Mouse (Mus musculus) c-Kit-negative CD71-positive TER-119-positive erythroid progenitor cells, embryonic 14.5 days (primary cell): ENCODE measurements at regions not wholly inside any gene's neighbourhood (a gene's known extent, or its start where the extent isn't known, plus 50 kb on each side); places are given as distances from the start of the nearest gene placed in this dataset.

Source experiments
- DNase-seq: peaks from one replicate; pipeline ENCODE4 v3.0.0-alpha.2; 2013; ENCODE audit warnings: low read depth, low spot score

DNA sequence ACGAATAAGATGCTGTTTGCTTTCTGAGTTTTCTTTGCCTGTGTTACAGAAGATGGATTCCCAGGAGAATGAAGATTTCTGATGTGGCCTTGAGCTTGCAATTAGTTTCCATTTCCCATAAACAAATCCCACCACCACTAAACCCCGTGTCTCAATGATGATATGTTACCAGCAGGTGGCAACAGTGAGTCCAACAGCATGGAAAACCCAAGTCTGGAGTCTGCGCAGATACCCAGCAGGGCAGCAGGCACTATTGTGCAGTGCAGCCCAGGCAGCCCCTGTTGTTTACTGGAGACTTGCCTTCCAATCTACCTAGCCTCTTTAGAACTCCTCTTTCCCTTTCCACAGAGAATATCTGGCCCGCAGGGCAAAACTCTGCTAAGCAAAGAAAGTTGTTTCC, 62.7 kb downstream of the Bmp2 start:
- peak; percentile 3 for DNase-seq

DNA sequence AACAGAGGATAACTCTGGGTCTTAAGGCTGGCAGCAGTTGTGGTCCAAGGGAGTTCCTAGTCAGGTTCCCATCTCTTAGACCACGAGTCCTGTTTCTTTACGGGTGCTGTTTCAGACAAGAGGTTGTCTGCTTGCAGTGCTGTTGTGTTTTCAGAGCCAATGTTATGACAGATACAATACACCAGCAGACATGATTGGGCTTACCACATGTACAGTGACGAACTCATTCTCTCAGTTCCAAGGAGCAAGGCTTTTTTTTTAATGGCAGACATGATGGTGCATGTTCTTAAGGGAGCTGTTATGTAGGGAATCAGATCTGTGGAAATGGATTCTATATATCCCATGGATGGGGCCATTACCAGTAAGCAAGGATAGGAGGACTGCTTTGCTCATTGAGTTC, 63.3 kb downstream of the Bmp2 start:
- DNase-seq, result no peak

GRCm38 (mm10) chr2:133617317-133617835, 65.4 kb downstream of the Bmp2 start:
- no peak for DNase-seq

DNA sequence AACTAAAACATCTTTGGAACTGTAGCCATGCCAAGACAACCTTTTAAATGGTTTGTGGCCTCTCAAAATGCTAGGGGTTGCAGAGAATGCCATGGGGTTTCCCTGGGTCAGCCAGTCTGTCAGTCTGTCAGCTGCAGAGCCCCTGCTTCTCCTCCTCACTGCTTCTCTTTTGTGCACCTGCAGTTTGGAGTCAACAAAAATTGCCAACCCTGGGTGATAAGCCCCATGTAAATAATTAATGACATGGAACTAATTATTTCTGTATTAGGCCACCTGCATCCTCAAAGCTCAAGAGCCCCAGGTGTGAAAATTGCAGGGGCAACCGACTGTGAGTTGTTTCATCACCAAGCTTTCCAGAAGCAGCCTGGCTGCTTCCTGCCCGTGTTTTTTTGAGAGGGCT, 70.6 kb downstream of the Bmp2 start:
- DNase-seq, result no peak

GRCm38 (mm10) chr2:133625542-133625941, 73.6 kb downstream of the Bmp2 start:
- no peak for DNase-seq

DNA sequence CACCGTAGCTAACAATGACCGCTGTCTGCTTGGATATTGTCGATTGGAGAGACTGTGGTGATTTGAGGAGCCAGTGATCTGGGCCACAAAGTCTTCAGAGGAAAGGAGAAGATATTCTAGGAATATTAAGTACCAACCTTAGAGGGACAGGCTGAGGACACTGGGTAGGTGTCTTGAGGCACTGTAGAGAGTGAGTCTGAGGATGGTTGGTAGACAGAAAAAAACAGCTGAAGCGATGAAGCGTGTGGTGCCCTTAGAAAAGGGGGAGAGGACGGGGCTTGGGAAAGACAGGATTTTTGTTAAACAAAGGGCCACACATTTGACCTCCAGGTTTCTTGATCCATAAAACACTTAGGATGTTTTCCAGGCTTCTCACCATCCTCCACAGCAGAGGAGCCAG, 76.9 kb downstream of the Bmp2 start:
- no peak for DNase-seq

GRCm38 (mm10) chr2:133635434-133635833, 83.5 kb downstream of the Bmp2 start:
- no peak for DNase-seq

GRCm38 (mm10) chr2:133649874-133650481, 98.0 kb downstream of the Bmp2 start:
- DNase-seq, result no peak

DNA sequence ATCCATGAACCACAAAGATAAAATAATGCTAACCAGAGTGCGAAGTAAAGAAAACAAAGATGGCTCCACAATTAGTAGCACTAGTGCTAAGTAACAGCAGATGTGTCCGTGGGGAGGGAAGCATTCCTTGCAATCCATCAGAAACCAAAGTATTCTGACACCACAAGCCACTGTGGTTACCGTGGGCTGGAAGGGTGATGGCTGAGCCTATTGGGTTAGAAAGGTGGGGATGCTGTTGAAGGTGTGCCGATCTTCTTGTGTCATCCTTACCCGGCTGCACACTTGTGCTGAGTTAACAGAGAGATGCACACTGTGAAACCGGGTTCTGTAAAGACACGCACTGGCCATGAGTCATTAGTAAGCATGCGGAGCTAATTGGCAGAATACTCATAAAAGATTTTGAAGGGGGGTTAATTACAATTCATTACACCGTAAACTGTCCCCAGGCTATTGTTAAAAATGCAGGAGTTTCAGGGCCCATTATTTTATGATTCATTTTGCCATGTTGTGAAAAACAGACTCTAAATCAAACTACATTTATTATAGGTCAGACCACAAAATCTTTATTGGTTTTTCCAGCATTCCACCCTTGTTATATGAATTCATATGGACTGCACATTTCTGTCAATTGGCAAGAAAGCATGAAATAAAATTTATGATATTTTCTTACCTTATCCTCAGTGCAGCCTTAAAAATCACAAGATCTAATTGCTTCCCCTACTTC, 114.5 kb downstream of the Bmp2 start:
- DNase-seq, result no peak

DNA sequence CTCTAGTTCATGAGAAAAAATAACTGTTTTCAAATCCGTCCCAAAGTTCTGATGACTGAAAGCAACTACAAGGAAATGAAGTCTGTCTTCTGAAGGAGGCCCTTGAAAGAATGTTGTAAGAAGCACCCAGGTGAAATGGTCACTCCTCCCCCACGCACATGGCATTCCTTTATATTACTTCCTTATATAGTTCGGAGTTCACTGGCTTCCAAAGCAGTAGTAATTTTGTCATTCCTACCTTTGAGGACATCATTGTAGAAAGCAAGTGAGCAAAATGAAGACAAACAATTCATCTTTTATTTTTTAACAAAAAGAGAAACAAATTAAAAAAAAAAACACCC, 115.1 kb downstream of the Bmp2 start:
- no peak for DNase-seq

- DNase-seq, result no peak
Measured at GRCm38 (mm10) chr2:133669821-133670220, 117.9 kb downstream of the Bmp2 start.

DNA sequence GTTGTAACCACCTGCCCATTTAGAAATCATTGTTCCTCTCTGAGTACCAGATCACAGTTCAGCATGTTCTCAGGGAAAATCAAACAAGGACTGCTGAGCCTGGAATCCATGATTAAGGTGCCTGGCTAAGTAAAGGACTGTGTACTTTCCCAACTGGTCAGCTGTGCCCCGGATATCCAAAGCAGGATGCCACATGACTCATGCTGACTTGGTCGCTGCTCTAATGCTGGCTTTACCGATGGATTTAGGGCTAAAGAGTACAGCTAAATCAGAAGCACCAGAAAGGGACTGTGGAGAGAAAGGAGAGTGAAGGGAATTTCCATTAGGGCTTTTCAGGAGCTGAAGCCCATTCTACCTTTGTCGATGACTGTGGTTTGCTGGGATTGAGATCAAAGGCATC, 119.6 kb downstream of the Bmp2 start:
- no peak for DNase-seq

DNA sequence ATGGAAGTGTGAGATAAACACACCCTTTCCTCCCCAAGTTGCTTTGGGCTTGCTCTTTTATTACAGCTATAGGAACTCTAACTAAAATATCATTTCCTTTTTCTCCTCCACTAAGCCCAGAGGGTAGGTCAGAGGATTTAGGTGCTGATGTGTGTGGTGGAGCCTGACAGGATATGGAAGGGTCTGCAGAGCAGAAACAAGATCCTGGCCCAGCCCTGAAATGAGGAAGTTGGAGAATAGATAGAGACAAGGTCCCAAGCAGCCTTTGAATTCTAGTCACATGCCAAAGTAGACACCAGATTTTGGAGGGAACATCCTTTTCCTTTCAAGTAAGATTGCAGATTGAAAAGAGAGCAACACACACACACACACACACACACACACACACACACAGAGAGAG, 132.4 kb downstream of the Bmp2 start:
- no peak for DNase-seq

GRCm38 (mm10) chr2:133688121-133688787, 136.3 kb downstream of the Bmp2 start:
- DNase-seq, result peak; percentile 15

DNA sequence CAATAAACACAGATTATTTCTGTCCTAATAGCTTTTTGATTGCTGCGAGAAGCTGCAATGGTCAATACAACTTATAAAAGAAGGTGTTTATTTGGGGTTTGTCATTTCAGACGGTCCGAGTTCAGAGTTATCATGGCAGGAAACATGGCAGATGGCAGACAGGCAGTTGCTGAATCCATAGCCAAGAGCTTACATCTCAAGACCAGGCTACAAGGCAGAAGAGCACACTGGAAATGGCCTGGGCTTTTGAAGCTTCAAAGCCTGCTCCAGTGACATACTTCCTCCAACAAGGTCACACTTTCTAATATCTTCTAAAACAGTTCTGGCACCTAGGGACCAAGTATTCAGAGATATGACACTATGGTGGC, 136.8 kb downstream of the Bmp2 start:
- no peak for DNase-seq

DNA sequence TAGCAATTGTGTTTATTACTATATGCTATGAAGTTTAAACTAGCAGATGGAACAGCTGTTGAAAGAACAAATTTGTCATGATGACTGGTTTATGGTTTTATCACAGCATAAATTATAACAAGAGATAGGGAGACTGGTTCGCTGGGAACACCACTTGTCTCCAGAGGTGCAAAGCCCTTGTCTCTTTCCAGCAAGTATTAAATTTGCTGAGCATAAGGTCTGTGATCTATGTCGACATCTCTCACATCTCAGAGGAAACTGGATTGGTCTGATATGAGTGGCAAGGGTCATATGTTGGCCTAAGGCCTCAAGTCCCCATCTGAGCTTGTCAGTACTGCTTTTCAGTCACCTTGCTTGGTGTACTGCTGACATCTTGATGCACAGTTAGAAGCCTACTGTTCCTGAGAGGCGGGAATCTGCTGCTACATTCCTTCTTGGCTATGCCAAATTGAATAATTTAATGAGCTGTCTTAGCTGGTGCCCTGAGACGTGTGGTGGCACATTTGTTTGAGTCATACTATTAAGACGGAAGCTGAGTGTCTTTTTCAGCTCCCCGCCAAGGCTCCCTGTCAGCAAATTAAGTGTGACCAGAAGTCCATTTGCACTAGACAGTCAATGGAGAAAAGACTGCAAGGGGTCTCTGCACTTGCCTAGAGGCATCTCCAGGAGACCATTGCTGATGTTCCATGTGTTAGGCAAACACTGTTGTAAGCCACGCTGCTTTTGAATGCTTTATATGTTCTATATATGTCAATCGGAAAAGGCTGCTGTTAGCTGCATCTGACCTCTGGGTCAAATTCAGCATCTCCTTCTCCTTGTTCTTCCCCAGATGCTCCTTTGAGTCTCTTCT, 157.0 kb downstream of the Bmp2 start:
- DNase-seq, result no peak

DNA sequence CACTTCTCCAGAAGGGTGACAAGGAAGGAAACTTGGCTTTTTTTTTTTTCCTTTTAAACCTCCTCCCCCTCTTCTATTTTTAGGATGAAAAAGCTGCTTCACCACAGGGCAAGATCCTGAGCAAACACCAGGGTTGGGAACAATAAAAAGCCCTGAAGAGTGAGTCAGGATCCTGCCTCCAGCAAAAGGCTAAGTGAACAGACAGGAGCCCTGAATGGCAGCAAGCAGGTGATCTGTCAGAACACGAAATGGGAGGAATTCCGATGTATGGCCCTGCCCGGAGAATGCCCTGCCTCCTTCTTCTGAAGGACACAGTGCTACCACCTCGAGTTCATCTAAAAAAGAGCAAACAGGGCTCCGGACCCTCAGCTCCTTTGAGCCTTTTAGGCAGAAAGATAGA, 164.3 kb downstream of the Bmp2 start:
- no peak for DNase-seq

- no peak for DNase-seq
Measured at GRCm38 (mm10) chr2:133717076-133717475, 165.1 kb downstream of the Bmp2 start.

- DNase-seq, result no peak
Measured at GRCm38 (mm10) chr2:133724310-133724709, 172.4 kb downstream of the Bmp2 start.

GRCm38 (mm10) chr2:133724757-133725156, 172.8 kb downstream of the Bmp2 start:
- DNase-seq, result no peak

DNA sequence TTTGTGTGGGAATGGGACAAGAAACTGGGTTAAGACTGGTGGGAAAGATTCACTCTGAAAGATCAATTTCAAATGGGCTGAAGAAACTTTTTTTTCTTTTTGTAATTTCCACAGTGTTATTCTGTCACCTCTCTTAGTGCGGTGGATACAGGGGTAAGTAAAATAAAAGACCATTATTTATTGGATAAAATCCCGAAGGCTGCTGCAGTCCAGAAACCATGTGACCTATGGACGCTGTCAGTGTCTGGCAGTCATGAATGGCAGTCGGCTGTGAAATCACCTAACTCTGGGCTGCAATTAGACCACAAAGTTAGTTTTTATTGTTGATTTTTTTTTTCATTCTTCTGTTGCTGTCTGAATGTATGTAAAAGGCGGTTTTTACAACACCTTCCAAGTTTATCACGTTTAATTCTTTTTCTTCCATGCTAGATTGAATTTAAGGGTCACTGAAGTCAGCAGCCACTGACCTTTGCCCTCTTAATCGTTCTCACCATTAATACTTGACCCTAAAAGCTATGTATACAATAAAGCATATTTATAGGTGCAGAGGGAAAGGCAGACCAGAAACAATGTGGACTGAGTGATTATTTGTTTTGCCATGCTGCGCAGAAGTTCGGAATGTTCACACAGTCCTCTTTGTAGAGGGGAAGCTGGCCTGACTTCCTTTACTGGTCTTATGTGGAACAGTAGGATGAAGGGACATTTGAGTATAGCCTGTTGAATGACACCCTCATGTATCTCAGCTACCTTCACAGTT, 182.7 kb downstream of the Bmp2 start:
- no peak for DNase-seq
